Mouse (Mus musculus) gastrocnemius, postnatal 14 days (tissue): ENCODE measurements around the gene Usp9x. TPM values are rescaled to one million over a fixed set of nuclear protein-coding genes. Genes with fewer than 3 reads are reported as not detected.
A peak's percentile ranks its signal among the peaks of the same experiment; 100 is the strongest.

Experiments used
- DNase-seq: peaks from one replicate; pipeline ENCODE4 v3.0.0; 2021; ENCODE audit warnings: mixed read lengths
- intact Hi-C: fragments of 180-260 bp; cut with DNase I; formaldehyde crosslinking; loops from one replicate; pipeline ENCODE4 v1.15.1; 2025; ENCODE audit warnings: low total_unique reads
- total RNA-seq, 2 experiments: library from RNA; stranded (reverse); gene quantifications; 2 replicates each; pipeline ENCODE4 v1.2.3; 2021

Gene Usp9x
- total RNA-seq, 2 experiments from 2014 or later = 122 to 125 TPM

DNA sequence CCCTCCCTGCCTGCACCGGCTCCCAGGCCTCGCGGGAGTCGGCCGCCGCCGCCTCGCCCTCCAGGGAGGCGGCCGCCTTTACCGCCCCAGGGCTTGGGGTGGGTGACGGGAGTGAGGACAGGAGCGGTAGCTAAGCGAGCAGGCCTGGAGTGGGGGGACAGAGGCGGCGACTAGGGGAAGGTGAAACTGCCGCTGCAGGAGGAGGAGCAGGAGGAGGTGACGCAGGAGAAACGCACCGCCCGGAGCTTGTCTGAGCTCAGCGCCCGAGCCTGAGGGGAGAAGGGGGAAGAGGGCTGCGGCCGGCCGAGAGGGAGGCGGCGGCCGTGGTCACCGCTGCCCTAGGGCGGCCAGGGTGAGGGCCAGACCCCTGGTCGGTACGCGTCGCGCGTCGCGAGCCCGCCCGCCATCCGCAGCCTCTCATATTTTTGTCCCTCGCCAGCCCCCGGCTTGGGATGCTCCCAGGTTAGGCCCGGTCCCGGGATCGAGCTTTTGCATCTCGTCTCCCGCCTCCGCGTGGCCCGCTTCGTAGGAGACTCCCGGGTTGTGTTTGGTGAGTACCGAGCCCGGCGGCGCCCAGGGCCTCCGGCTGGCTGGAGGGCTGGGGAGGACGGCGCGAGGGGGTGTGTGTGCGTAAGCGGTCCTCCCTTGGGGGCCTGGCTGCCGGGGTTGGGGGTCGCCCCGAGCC, 620 bp downstream of the Usp9x start:
- peak; percentile 70 for DNase-seq
- intact Hi-C loops = no loop called here

- intact Hi-C loops = no loop called here
- peak; percentile 77 for DNase-seq
Observed at GRCm38 (mm10) chrX:13072461-13072982, 1.2 kb downstream of the Usp9x start.

DNA sequence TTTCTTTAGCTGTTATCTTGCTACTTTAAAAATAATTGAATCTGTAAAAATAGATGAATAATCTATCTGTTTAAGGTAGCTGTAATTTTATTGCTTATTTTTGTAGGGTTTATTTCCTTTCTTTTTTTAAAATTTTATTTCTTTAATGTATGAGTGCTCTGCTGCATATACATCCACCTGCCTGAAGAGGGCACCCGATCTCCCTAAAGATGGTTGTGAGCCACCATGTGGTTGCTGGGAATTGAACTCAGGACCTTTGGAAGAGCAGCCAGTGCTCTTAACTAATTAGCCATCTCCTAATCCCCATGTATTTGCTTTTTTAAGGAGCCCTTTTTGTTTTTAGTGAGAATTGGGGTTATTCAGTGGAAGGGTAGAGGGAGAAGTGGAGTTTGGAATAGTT, 14.3 kb downstream of the Usp9x start:
- intact Hi-C loops = no loop called here
- DNase-seq = no peak

- intact Hi-C loops = no loop called here
- DNase-seq = no peak
Observed at GRCm38 (mm10) chrX:13096985-13097384, 25.7 kb downstream of the Usp9x start.

DNA sequence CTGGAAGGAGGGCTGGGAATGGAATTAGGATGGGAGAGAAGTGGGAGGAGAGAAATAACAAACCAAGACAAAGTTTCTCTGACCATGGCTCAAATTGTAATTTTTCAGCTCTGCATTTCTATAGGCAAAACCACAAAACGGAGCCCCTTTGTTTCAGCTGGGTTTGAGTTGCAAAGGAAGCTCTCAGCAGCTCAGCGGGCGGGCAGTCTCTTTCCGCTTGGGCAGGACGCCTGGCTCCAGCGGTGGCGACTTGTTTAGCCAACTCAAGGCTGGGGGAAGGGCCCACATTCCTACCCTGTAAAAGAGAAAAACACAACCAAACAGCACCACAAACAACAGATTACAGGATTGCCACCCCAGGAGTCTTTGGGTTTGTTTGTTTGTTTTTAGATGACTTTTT, 135.2 kb downstream of the Usp9x start:
- DNase-seq = peak; percentile 8
- intact Hi-C loops = no loop called here

DNA sequence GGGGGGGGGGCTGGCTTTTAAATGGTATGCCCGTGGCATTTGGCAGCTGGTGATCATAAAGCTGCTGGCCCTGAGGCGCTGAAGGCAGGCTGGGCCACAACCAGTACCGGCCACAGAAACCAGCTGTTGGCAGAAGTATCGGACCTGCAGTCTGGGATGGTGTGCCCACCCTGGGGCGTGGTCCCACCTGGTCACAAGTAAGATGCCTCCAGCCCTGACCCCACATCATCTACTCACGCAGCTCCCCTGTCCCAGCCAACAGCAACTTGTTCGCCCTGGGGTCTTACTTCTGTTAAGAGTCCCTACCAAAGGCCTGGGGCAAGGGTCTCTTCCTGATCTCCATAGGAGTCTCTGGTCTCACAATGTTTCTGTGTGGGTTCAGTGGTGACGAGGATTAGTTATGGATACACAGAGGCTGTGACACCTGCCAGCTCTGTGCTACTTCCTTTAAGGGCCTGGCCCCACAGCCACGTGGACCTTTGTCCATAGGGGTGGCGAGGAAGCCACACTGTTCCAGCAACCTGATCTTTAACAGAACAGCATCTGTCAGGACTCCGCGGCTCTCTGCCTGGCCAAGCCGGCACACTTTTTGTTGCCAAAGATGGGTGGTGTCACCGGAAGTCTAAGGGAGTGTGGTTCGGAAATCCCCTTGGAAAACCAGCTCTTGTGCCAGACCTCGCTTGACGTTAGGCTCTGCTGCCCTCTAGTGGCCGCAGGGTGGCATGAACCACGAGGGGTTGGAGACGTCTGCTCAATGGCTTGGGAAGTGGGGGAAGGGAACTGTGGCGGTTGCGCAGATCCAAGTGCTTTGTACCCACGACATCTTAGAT, 136.4 kb downstream of the Usp9x start:
- intact Hi-C loops = no loop called here
- DNase-seq = peak; percentile 87

DNA sequence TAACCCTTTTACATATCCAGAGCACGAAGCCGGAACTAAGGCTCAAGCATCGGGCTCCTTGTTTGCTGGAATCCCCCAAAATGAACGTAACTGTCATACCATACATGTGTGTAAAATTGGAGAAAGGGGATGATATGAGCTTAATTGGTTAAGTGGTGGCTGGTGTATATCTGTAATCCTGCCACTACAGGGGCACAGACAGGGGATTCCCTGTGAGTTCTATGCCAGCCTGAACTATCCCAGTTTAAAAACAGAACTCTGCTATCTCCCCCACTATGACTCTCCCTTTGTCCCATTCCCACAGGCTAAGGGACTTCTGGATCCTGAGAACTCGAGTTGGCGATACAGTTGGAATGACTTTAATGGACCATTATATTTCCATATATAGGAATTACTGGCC, 137.1 kb downstream of the Usp9x start:
- intact Hi-C loops = no loop called here
- DNase-seq = no peak

GRCm38 (mm10) chrX:13214275-13214674, 143.0 kb downstream of the Usp9x start:
- intact Hi-C loops = no loop called here
- DNase-seq = no peak

Other genes starting within 250 kb of the Usp9x start
- 100 to 1,000 TPM in 1 of 2 experiments, 10 to 100 TPM in 1; 84.9 to 119 TPM for gene Ddx3x, start 209.5 kb downstream of the Usp9x start, total RNA-seq